Mouse (Mus musculus): ENCODE data around the gene Akr1c19. TPM values are rescaled to one million over a fixed set of nuclear protein-coding genes. Genes with fewer than 3 reads are reported as not detected.

The Akr1c19 gene
- polyA plus RNA-seq, 1 experiment from 2014 or later = 11.7 TPM

- Histone ChIP-seq H3K4me1 (no peaks in the 10 kb centered on the region), H3K9ac (no peak within 1 kb of the TSS), H3K4me3 (no peak within 1 kb of the TSS), H3K27ac (no peak within 1 kb of the TSS), H3K27me3 (no peaks in the 10 kb centered on the region), H3K36me3 (no peaks in the 10 kb centered on the region), H3K4me2 (no peak within 1 kb of the TSS), H3K9me3 (no peaks in the 10 kb centered on the region)
- ATAC-seq (ENCODE audit: borderline replicate concordance, extremely low read depth, low FRiP score, low TSS enrichment) = no peak
- 38% methylated on average over 4 of the region's 4 CpGs for WGBS
These were observed 50.8 kb downstream of the Akr1c19 start, which contains the start of gene Akr1c12 for GRCm38 (mm10) chr13:4279284-4279683. TSS of gene Akr1c12 (minus strand) at chr13:4279433.

- Histone ChIP-seq H3K9ac (no peak overlapping the region), H3K4me1 (no peaks in the 10 kb centered on the region), H3K9me3 (no peaks in the 10 kb centered on the region), H3K4me3 (no peak overlapping the region), H3K4me2 (no peak overlapping the region), H3K27me3 (no peaks in the 10 kb centered on the region), H3K36me3 (no peaks in the 10 kb centered on the region), H3K27ac (no peak overlapping the region)
- WGBS = 34% methylated on average over 7 of the region's 7 CpGs
- ATAC-seq (ENCODE audit: borderline replicate concordance, extremely low read depth, low FRiP score, low TSS enrichment) = peak; percentile 55; the same call in 1 of the 2 replicates
These were observed 53.2 kb downstream of the Akr1c19 start for GRCm38 (mm10) chr13:4281471-4282412.

DNA sequence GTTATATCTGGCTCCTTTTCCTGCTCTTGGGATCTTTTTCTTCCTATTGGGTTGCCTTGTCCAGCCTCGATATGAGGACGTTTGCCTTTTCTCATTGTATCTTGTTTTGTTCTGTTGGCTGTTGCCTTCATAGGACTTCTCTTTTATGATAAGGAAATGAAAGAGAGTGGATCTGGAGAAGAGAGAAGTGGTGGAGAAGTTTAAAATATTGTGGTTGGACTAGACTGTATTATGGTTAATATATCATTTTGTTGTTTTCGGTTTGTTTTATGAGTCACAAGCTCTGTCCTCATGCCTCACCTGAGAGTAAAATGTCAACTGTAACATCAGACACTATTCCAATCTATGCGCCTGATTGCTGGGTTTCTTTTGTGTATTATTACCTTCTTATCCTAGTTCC is 68.5 kb downstream of the Akr1c19 start:
- Histone ChIP-seq H3K27me3 (no peaks in the 10 kb centered on the region), H3K27ac (no peak overlapping the region), H3K9me3 (no peaks in the 10 kb centered on the region), H3K9ac (no peak overlapping the region), H3K4me3 (no peak overlapping the region), H3K4me2 (no peak overlapping the region), H3K36me3 (no peaks in the 10 kb centered on the region), H3K4me1 (no peaks in the 10 kb centered on the region)
- WGBS = 93% methylated on average over 4 of the region's 4 CpGs
- ATAC-seq (ENCODE audit: borderline replicate concordance, extremely low read depth, low FRiP score, low TSS enrichment) = no peak

Other genes starting within 250 kb of the Akr1c19 start
- gene Akr1c14, start 179.7 kb upstream of the Akr1c19 start, polyA plus RNA-seq (2015; fragmentation: Nextera tagmentation; extraction: Ambion mirVana) = 2.3 and 2.7 TPM in 2 replicates
- gene Akr1c18, start 78.0 kb upstream of the Akr1c19 start, polyA plus RNA-seq (2015; fragmentation: Nextera tagmentation; extraction: Ambion mirVana) = 1.1 and 1.4 TPM in 2 replicates
- gene Akr1c13, start 37.5 kb upstream of the Akr1c19 start, polyA plus RNA-seq (2015; fragmentation: Nextera tagmentation; extraction: Ambion mirVana) = 6.5 and 13.7 TPM in 2 replicates
- gene Akr1c12, start 50.7 kb downstream of the Akr1c19 start, polyA plus RNA-seq (2015; fragmentation: Nextera tagmentation; extraction: Ambion mirVana) = 0.73 and 2.7 TPM in 2 replicates
- gene Akr1c6, start 205.6 kb downstream of the Akr1c19 start, polyA plus RNA-seq (2015; fragmentation: Nextera tagmentation; extraction: Ambion mirVana) = not detected in 2 replicates